Mouse (Mus musculus) effector memory CD4-positive, alpha-beta T cell, adult 5 months (primary cell): ENCODE results near the gene Gm3409. TPM values are rescaled to one million over a fixed set of nuclear protein-coding genes. Genes with fewer than 3 reads are reported as not detected.

Experiments used
- polyA plus RNA-seq: library from polyadenylated mRNA; unstranded; fragments of 100-300 nt; shearing (Covaris generic); gene quantifications from one replicate; pipeline ENCODE4 v1.2.1, GENCODE M21; 2017

The Gm3409 gene
- polyA plus RNA-seq: not detected

DNA sequence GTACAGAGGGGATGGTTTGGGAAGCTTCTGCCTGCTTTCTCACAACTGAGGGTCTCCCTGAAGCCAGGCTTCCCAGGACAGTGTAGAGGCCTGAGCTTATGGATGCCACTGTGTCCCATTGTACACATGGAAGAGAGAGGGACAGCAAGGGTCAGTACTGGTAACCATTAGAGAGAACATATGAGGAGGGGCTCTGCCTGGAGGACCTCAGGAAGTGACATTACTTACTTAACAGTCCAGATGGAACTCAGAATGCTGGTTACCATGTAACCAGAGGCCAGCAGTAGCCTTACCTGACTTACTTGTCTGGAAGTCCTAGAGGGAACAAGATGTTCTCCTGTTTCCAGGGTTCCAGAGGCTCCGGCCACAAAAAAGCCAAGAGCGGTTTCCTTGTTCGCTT, at the start of gene Gm3409:
TSS of gene Gm3409 (plus strand) at position 301 of the 400 bp plus-strand sequence.

DNA sequence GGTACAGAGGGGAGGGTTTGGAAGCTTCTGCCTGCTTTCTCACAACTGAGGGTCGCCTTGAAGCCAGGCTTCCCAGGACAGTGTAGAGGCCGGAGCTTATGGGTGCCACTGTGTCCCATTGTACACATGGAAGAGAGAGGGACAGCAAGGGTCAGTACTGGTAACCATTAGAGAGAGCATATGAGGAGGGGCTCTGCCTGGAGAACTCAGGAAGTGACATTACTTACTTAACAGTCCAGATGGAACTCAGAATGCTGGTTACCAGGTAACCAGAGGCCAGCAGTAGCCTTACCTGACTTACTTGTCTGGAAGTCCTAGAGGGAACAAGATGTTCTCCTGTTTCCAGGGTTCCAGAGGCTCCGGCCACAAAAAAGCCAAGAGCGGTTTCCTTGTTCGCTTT, 46.4 kb upstream of the Gm3409 start, which contains the start of gene Gm6370:
TSS of gene Gm6370 (plus strand) at position 301 of the 400 bp plus-strand sequence.

DNA sequence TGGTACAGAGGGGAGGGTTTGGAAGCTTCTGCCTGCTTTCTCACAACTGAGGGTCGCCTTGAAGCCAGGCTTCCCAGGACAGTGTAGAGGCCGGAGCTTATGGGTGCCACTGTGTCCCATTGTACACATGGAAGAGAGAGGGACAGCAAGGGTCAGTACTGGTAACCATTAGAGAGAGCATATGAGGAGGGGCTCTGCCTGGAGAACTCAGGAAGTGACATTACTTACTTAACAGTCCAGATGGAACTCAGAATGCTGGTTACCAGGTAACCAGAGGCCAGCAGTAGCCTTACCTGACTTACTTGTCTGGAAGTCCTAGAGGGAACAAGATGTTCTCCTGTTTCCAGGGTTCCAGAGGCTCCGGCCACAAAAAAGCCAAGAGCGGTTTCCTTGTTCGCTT, 35.3 kb upstream of the Gm3409 start, which contains the start of gene 4930449I24Rik:
TSS of gene 4930449I24Rik (plus strand) at position 301 of the 400 bp plus-strand sequence.

GRCm38 (mm10) chr5:146513823-146514222, 23.6 kb upstream of the Gm3409 start, which contains the start of gene Gm3402:
Gene Gm3402, plus strand, starts transcription at chr5:146514123.

GRCm38 (mm10) chr5:146525501-146525900, 11.9 kb upstream of the Gm3409 start, which contains the start of gene Gm3404:
Gene Gm3404, plus strand, starts transcription at chr5:146525801.

GRCm38 (mm10) chr5:146555836-146556235, 18.4 kb downstream of the Gm3409 start, which contains the start of gene Gm3415:
Gene Gm3415, plus strand, starts transcription at chr5:146556136.

DNA sequence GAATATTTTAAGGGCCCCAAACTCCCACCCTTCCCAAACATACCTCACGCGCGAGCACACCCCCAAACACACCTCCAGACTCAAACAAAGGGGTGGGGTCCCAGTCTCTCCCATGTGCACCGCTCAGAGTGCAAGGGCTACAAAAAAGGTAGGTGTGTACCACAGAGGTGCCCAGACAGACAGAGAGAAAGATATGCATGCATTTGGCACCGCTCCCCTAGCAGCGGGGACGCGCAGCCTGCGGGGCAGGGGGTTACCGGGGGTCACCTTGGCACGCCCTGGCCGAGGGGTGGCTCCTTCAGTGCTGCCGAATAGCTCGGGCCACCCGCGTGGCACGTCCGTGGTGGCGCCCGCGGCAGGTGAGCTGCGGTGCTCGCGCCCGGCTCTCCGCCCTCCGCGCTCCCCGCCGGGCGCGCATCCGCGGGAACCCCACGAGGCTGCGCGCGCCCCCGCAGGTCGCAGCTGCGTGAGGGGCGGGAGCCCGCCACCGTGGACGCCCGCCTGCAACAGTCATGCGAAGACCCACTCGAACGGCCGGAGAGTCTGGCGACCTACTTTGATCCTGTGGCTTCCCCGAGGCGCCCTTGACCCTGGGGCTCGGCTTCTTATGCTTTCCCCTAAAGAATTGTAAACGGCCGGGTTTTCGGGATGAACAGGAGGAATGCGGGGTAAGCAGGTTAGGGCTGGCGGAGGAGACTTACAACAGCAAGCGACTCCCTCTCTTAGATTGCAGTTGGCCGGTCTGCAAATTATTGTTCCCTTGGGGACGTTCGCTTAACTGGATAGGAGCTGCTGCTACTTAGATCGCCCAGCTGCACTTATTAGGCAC, 47.2 kb downstream of the Gm3409 start, which contains the start of gene Gpr12:
TSS of gene Gpr12 (minus strand) at position 762 of the 829 bp plus-strand sequence.

Other genes with a start within 250 kb of the Gm3409 start
- not detected for gene Wasf3, start 152.7 kb upstream of the Gm3409 start, polyA plus RNA-seq
- not detected for gene Gm6408, start 55.7 kb upstream of the Gm3409 start, polyA plus RNA-seq
- not detected for gene Gm6370, start 46.3 kb upstream of the Gm3409 start, polyA plus RNA-seq
- not detected for gene 4930449I24Rik, start 35.2 kb upstream of the Gm3409 start, polyA plus RNA-seq
- gene Gm3402, start 23.5 kb upstream of the Gm3409 start, polyA plus RNA-seq: not detected
- not detected for gene Gm3404, start 11.8 kb upstream of the Gm3409 start, polyA plus RNA-seq
- gene Gm3415, start 18.5 kb downstream of the Gm3409 start, polyA plus RNA-seq: not detected
- gene Gpr12, start 47.6 kb downstream of the Gm3409 start, polyA plus RNA-seq: not detected